Mouse (Mus musculus) hindbrain, embryonic 15.5 days (tissue): ENCODE data around the gene Akap8. TPM values are rescaled to one million over a fixed set of nuclear protein-coding genes. Genes with fewer than 3 reads are reported as not detected.

Experiments
- polyA plus RNA-seq: library from polyadenylated mRNA; unstranded; fragments of >200 nt; fragmentation: Nextera tagmentation; extraction: Ambion mirVana; gene quantifications from 2 replicates; pipeline ENCODE4 v1.2.1, GENCODE M21; 2015

Akap8 gene
- polyA plus RNA-seq, 1 experiment from 2014 or later: 106 TPM

Other genes starting within 250 kb of the Akap8 start
- gene Notch3, start 154.4 kb downstream of the Akap8 start, polyA plus RNA-seq: 8.2 and 10.5 TPM in 2 replicates
- gene Ephx3, start 131.7 kb downstream of the Akap8 start, polyA plus RNA-seq: 0.19 and 0.39 TPM in 2 replicates
- 83.0 and 91.5 TPM in 2 replicates for gene Brd4, start 36.5 kb downstream of the Akap8 start, polyA plus RNA-seq
- gene Akap8l, start 29.4 kb upstream of the Akap8 start, polyA plus RNA-seq: 161 and 171 TPM in 2 replicates
- 38.7 and 45.8 TPM in 2 replicates for gene Wiz, start 68.2 kb upstream of the Akap8 start, polyA plus RNA-seq
- 0.42 and 0.65 TPM in 2 replicates for gene Rasal3, start 82.3 kb upstream of the Akap8 start, polyA plus RNA-seq
- gene Pglyrp2, start 102.9 kb upstream of the Akap8 start, polyA plus RNA-seq: not detected in 2 replicates
- 0.92 and 1.3 TPM in 2 replicates for gene Cyp4f39, start 131.5 kb upstream of the Akap8 start, polyA plus RNA-seq
- gene Cyp4f17, start 184.8 kb upstream of the Akap8 start, polyA plus RNA-seq: 10.9 and 12.3 TPM in 2 replicates
- gene Cyp4f16, start 215.3 kb upstream of the Akap8 start, polyA plus RNA-seq: 17.3 and 18.7 TPM in 2 replicates